Mouse (Mus musculus) cortical plate, adult 2 months (tissue): ENCODE measurements at regions not wholly inside any gene's neighbourhood (a gene's known extent, or its start where the extent isn't known, plus 50 kb on each side); places are given as distances from the start of the nearest gene placed in this dataset.

Source experiments
- CTCF ChIP-seq: fragments of 200-500 bp; IDR thresholded peaks from 2 replicates; pipeline ENCODE4 v1.5.1; 2011; ENCODE audit warnings: mild to moderate bottlenecking, control low read depth, low read length; ENCODE audit not compliant: insufficient read depth; ENCODE audit errors: extremely low read depth
- POLR2A ChIP-seq: fragments of 200-500 bp; IDR thresholded peaks from 2 replicates; pipeline ENCODE4 v1.6.1; 2011; ENCODE audit warnings: mild to moderate bottlenecking, low read length, control low read depth; ENCODE audit not compliant: insufficient read depth; ENCODE audit errors: extremely low read depth

DNA sequence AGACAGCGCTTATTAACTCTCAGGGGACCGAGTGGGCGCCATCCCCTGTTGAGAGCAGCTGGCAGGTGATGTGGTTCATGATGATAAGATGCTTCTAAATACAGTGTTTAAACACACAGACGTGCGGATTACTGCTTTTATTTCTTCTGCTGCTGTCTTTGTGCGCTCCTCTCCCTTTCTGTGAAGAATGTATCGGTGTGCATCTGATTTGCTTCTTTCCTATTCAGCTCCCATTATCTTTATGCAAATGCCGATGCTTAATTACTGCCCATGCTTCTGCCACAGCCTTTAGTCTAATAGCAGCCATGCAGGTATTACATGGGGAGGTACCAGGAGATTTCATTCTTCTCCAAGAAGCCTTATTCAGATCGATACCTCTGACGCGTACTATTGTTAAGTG is 240.6 kb upstream of the Smlr1 start:
- TF ChIP-seq POLR2A (no peak), CTCF (no peak)
